Mouse (Mus musculus): ENCODE data around the gene Cpe. TPM values are rescaled to one million over a fixed set of nuclear protein-coding genes. Genes with fewer than 3 reads are reported as not detected.

Cpe gene
- polyA plus RNA-seq, 1 experiment from 2014 or later = 81.6 TPM

DNA sequence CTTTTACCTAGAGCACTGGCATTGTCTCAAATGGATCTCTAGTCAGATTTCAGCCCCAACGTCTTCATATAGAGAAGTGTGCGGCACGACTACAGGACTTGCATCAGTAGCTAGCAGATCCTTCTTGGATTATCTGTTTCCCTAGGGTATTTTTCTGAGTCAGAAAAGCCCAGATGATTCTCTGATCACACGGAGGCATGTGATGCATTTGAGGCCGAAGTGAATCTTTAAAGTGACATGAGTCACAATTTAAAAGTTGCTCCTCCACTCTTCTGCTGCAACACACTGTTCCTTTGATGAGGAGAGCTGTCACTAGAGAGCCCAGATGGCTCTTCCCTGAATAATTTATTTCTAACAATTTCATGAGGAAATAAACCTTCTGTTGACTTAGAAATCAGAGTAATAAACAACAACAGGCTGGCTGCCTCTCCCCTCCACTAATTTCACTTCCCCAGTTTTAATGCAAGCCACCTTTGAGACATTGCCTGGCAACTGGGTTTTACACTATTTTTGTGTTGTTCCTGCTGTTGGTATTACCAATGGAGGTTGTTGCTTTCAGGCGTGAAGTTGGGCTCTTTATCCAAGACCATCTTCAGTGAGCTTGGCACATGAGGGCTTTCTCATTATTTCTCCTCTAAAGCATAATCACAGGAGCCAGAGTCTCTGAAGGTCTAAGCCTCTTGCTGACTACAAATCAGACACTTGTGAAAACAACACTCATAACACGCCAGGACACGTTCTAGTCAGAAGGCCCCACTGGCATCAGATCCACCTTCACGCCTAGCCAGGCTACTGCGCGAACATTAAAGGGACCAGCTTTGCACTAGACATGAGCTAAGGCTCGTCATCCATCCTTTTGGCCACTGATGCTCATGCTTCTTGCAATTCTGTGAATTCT, 48.5 kb downstream of the Cpe start:
- no peaks in the 10 kb centered on the region for H3K4me1 ChIP-seq
- H3K27ac ChIP-seq (replicated peaks) = no peak overlapping the region
- DNase-seq (ENCODE audit: low spot score) = no peak
- 87% methylated on average over 12 of the region's 12 CpGs for WGBS
- H3K36me3 ChIP-seq (replicated peaks) = no peaks in the 10 kb centered on the region
- no peak overlapping the region for H3K4me3 ChIP-seq
- no peaks in the 10 kb centered on the region for H3K9me3 ChIP-seq
- no peaks in the 10 kb centered on the region for H3K27me3 ChIP-seq (replicated peaks; ENCODE audit: low read depth, poor library complexity, severe bottlenecking)

DNA sequence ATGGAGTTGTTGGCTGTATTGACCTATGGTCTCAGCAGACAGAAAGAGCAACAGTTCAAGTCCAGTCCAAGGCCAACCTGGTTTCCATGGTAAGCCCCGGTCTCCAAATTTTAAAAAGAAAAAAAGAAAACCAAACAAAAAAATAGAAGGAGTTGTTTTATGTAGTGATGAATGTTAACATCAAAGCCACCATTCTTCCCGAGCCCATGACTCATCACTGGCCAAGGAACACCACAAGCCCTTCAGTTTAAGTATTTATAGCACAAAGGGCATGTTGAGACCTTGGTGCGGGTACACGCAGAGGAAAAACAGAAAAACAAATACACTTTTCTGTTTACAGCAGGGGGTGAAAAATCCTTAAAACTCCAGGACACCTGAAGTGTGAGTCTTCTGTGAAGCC, 49.5 kb downstream of the Cpe start:
- WGBS = 87% methylated on average over 4 of the region's 4 CpGs
- no peaks in the 10 kb centered on the region for H3K4me1 ChIP-seq

DNA sequence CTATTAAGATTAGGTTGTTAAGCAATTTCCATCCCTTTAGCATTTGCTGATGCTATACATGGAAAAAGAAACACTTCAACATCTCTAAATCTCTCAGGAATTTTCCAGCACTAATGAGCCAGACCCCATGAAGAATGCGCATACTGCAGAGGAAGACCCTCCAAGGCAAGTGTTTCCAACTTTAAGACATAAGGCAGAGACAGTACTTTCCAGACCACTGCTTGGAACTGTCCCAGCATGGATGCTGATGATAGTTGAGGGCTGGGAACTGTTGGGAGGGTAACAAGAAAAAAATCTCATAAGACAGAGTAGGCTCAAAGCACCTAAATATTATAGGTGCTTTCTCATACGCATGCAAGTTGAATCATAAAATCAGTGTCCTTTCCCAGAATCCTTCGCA, 50.1 kb downstream of the Cpe start:
- DNase-seq (ENCODE audit: low spot score) = no peak
- H3K4me1 ChIP-seq = no peaks in the 10 kb centered on the region
- 97% methylated on average over 3 of the region's 3 CpGs for WGBS

More for the DNA sequence above, 49.5 kb downstream of the Cpe start:
- Histone ChIP-seq H3K4me3 (no peak overlapping the region), H3K9me3 (no peaks in the 10 kb centered on the region), H3K36me3 (replicated peaks) (no peaks in the 10 kb centered on the region), H3K27me3 (replicated peaks; ENCODE audit: low read depth, poor library complexity, severe bottlenecking) (no peaks in the 10 kb centered on the region), H3K27ac (replicated peaks) (no peak overlapping the region)
- no peak for DNase-seq (ENCODE audit: low spot score)

DNA sequence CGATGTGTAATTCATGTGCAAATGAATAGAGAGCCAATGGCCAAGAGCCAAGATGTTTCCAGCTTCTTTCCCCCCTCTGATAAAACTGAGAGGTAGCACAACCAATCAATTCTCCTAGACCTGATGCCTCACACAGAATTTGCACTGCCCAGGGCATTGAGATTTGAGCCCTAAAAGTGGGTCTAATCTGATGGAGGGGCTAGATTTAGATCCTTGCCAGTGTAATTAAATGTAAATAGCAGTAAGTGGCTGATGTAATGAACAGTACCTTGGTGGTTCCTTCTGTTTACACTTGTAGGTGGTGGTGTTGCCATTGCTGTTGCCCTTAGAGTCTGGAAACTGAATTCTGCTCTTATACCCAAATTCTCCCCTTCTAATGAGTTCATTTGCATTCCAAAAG, 52.3 kb downstream of the Cpe start:
- no peak overlapping the region for H3K27ac ChIP-seq (replicated peaks)
- H3K4me3 ChIP-seq = no peak overlapping the region
- H3K9me3 ChIP-seq = no peaks in the 10 kb centered on the region
- H3K36me3 ChIP-seq (replicated peaks) = no peaks in the 10 kb centered on the region
- DNase-seq (ENCODE audit: low spot score) = no peak
- no peaks in the 10 kb centered on the region for H3K27me3 ChIP-seq (replicated peaks; ENCODE audit: low read depth, poor library complexity, severe bottlenecking)
- 93% methylated on average over 1 of the region's 1 CpGs for WGBS
- no peaks in the 10 kb centered on the region for H3K4me1 ChIP-seq

More for the DNA sequence above, 50.1 kb downstream of the Cpe start:
- Histone ChIP-seq H3K36me3 (replicated peaks) (no peaks in the 10 kb centered on the region), H3K27me3 (replicated peaks; ENCODE audit: low read depth, poor library complexity, severe bottlenecking) (no peaks in the 10 kb centered on the region), H3K4me3 (no peak overlapping the region), H3K27ac (replicated peaks) (no peak overlapping the region), H3K9me3 (no peaks in the 10 kb centered on the region)

DNA sequence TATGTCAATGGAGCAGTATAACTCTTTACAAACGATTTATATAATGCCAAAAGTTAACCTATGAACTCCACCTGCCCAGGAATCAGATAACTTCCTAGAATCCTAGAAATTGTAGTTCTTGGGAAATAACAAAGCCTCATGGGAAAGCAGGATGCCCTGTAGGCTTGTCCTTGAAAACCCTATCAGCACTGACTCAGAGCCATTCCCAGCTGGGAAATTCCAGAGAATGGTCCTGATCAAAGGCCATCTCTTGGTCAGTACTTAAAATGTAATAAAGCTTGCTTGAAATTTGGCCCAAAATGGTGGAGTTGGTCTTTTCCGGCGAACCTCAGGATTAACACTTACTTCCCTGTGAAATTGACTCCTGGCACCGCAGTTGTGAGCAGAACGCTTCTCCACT, 53.2 kb downstream of the Cpe start:
- 90% methylated on average over 5 of the region's 5 CpGs for WGBS
- no peak for DNase-seq (ENCODE audit: low spot score)
- Histone ChIP-seq H3K4me3 (no peak overlapping the region), H3K4me1 (no peaks in the 10 kb centered on the region), H3K27me3 (replicated peaks; ENCODE audit: low read depth, poor library complexity, severe bottlenecking) (no peaks in the 10 kb centered on the region), H3K27ac (replicated peaks) (no peak overlapping the region), H3K36me3 (replicated peaks) (no peaks in the 10 kb centered on the region), H3K9me3 (no peaks in the 10 kb centered on the region)

DNA sequence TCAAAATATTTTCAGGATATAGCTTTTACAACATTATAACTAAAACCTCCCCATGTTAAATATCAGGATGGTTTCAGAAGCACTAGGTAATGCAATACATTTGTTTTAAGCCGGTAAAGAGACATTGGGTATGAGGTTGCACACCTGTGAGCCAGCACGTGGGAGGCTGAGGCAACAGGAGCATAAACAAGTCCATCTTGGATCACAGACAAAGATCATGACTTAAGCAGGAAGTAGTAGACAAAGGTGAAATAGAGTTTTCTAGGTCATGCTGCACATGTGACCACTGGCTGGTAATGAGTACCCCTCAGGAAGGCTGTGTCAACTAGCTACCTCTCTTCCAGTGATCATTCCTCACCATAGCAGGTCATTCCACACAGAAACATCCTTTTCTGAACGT, 58.0 kb downstream of the Cpe start:
- no peak overlapping the region for H3K27ac ChIP-seq (replicated peaks)
- H3K4me1 ChIP-seq = no peaks in the 10 kb centered on the region
- 87% methylated on average over 3 of the region's 3 CpGs for WGBS
- H3K36me3 ChIP-seq (replicated peaks) = no peaks in the 10 kb centered on the region
- H3K9me3 ChIP-seq = no peaks in the 10 kb centered on the region
- no peaks in the 10 kb centered on the region for H3K27me3 ChIP-seq (replicated peaks; ENCODE audit: low read depth, poor library complexity, severe bottlenecking)
- no peak for DNase-seq (ENCODE audit: low spot score)
- no peak overlapping the region for H3K4me3 ChIP-seq

DNA sequence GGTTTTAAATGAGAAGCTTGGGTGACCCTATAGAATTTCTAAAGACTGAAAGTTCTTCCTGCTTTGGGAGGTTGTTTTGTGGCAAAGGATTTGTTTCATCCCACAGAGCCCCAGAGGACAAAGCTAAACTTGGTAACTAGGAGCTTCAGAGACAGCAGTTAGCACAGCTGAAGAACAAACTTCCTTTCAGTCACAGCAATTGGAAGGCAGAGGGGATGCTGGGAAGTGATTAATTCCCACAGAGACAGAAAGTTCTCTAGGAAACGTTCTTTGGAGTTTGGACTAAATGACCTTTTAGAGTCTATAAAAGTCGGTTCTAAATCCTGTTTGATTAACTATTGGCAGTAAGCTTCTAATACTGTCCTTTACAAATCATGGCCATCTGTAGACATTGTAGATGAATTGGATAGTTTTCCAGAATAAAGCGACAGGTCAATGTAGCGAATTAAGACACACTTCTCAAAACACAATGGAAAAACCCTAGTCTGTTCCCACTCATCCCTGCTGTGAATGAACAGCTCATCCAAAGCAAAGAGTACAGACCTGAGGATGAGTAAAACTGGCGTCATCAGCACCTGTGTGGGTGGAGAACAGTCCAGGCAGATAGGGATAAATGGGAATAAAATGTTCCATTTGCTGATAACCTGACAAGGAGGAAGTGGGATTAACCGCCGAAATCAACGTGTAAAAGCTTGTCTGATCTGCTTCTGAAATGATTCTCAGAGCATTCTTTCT, 58.6 kb downstream of the Cpe start:
- no peaks in the 10 kb centered on the region for H3K9me3 ChIP-seq
- no peak for DNase-seq (ENCODE audit: low spot score)
- WGBS = 81% methylated on average over 8 of the region's 8 CpGs

DNA sequence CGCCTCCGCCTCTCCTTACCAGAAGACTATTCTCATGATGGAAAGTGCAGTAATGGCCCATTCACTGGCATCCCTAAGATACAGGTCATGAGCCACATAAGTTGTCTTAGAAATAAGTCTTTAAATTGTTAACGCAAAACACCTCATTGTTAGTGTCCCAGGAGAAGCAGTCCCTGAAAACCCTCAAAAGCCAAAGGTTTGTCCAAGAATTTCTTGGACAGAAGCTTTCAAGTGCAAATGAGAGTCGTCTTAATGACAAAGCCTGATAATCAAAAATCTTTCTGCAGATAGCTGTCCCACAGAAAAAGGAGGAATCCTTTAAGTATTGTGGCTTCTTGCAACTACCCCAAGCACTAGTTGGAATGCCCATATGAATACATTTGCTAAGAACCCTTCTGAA, 60.7 kb downstream of the Cpe start:
- Histone ChIP-seq H3K36me3 (replicated peaks) (no peaks in the 10 kb centered on the region; the same call in 1 of the 2 replicates), H3K27ac (replicated peaks) (no peak overlapping the region), H3K4me3 (no peak overlapping the region), H3K4me1 (peaks cover 4% of the 10 kb centered on the region; the same call in 1 of the 2 replicates), H3K9me3 (no peaks in the 10 kb centered on the region), H3K27me3 (replicated peaks; ENCODE audit: low read depth, poor library complexity, severe bottlenecking) (no peaks in the 10 kb centered on the region)
- DNase-seq (ENCODE audit: low spot score) = no peak
- 87% methylated on average over 4 of the region's 4 CpGs for WGBS

More for the DNA sequence above, 58.6 kb downstream of the Cpe start:
- Histone ChIP-seq H3K4me1 (peaks cover 1% of the 10 kb centered on the region; the same call in 1 of the 2 replicates), H3K36me3 (replicated peaks) (no peaks in the 10 kb centered on the region), H3K27ac (replicated peaks) (no peak overlapping the region), H3K4me3 (no peak overlapping the region), H3K27me3 (replicated peaks; ENCODE audit: low read depth, poor library complexity, severe bottlenecking) (no peaks in the 10 kb centered on the region)

DNA sequence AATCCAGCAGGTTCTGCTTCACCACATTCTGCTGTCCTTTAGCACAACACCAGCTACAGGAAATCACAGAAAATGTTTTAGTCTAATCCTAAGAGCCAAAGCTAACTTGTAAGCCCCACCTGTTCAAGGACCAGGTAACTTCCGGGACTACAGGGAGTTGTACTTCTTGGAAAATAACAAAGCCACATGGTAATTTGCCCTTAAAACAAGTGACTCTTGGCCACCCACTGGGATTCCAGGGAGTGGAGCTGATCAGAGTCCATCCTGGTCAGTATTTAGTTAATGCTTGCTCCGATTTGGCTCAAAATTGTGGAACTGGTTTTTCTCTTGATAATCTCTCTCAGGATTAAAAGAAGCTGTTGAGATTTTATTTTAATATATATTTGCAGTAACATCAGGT, 61.1 kb downstream of the Cpe start:
- 77% methylated on average over 2 of the region's 2 CpGs for WGBS
- no peak for DNase-seq (ENCODE audit: low spot score)

DNA sequence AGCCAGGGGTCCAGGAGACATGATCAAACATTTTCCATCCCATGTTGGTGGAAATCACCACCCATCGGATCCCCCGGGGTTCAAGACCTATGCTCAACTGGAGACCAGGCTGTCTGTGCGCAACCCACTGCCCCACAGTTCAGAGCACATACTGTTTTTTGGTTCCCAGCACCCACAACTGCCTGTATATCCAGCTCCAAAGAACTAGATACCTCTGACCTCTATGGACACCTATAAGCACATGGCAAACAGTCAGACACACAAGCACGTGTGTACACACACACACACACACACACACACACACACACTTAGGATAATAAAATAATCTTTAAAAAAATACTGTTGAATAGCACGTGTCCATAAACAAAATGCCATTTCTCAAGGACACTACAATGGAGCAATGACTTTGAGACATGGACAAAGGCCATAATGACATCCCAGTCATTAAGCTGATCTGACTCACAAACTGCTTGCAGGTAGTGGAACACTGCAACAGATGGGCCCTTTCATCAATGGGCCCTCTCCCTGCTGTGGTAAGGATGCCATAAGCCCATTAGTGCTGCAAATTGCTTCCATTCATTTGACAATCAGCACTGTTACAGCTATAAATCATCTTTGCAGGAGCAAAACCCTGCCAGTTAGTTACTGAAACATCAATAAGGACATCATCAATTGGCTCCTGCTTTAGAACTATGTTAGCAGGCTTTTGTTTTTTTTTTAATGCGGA, 63.7 kb downstream of the Cpe start:
- no peak overlapping the region for H3K27ac ChIP-seq (replicated peaks)
- H3K4me3 ChIP-seq = no peak overlapping the region
- no peak for DNase-seq (ENCODE audit: low spot score)
- WGBS = 89% methylated on average over 6 of the region's 6 CpGs
- H3K36me3 ChIP-seq (replicated peaks) = no peaks in the 10 kb centered on the region; the same call in 1 of the 2 replicates
- no peaks in the 10 kb centered on the region for H3K27me3 ChIP-seq (replicated peaks; ENCODE audit: low read depth, poor library complexity, severe bottlenecking)
- H3K4me1 ChIP-seq = peaks cover 4% of the 10 kb centered on the region; the same call in 1 of the 2 replicates
- H3K9me3 ChIP-seq = no peaks in the 10 kb centered on the region

More for the DNA sequence above, 61.1 kb downstream of the Cpe start:
- H3K4me1 ChIP-seq = peaks cover 4% of the 10 kb centered on the region; the same call in 1 of the 2 replicates
- no peak overlapping the region for H3K27ac ChIP-seq (replicated peaks)
- no peaks in the 10 kb centered on the region; the same call in 1 of the 2 replicates for H3K36me3 ChIP-seq (replicated peaks)
- no peaks in the 10 kb centered on the region for H3K9me3 ChIP-seq
- H3K27me3 ChIP-seq (replicated peaks; ENCODE audit: low read depth, poor library complexity, severe bottlenecking) = no peaks in the 10 kb centered on the region
- H3K4me3 ChIP-seq = no peak overlapping the region

DNA sequence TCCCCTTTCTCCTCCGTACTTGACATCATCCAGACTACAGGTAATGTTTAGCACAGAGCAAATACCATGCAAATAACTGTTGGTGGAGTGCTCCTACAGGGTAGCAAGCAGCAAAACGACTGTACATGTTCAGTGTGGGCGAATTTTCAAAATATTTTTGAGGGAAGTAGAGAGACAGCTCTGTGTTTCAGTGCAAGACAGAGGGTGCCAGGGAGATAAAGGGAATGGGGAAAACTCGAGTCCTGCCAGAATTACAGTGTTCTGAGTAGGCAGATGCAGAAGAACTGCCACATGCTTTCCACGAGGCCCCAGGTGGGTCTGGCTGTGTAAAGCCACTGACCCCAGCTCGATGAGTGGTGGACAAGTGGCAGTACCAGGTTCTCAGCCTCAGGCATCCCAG, 64.8 kb downstream of the Cpe start:
- Histone ChIP-seq H3K4me3 (no peak overlapping the region), H3K36me3 (replicated peaks) (no peaks in the 10 kb centered on the region; the same call in 1 of the 2 replicates), H3K27ac (replicated peaks) (no peak overlapping the region), H3K27me3 (replicated peaks; ENCODE audit: low read depth, poor library complexity, severe bottlenecking) (no peaks in the 10 kb centered on the region), H3K9me3 (no peaks in the 10 kb centered on the region), H3K4me1 (peaks cover 4% of the 10 kb centered on the region; the same call in 1 of the 2 replicates)
- WGBS = 89% methylated on average over 6 of the region's 6 CpGs
- DNase-seq (ENCODE audit: low spot score) = no peak

DNA sequence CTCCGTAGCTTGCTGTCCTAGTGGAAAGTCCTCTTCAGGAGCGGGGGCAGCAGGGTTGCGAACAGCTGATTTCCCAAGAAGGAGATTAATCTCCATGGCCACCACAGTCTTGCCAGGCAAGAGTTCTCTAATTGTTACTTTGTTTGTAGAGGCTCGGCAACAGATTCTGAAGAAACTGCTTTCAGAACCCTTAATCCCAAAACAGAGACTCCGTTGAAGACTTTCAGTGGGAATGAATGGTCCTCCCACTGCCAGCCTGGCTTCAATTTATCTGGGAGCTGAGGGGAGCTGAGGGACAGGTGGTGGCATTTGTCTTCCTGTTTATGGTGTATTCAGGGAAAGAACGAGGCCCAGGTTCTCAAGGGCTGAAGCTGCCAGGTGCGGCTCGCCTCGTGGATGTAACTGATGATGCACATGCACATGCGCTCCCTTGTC, 68.2 kb downstream of the Cpe start:
- Histone ChIP-seq H3K4me1 (peaks cover 4% of the 10 kb centered on the region; the same call in 1 of the 2 replicates), H3K27me3 (replicated peaks; ENCODE audit: low read depth, poor library complexity, severe bottlenecking) (no peaks in the 10 kb centered on the region), H3K27ac (replicated peaks) (no peak overlapping the region), H3K9me3 (no peaks in the 10 kb centered on the region), H3K36me3 (replicated peaks) (no peaks in the 10 kb centered on the region; the same call in 1 of the 2 replicates), H3K4me3 (no peak overlapping the region)
- DNase-seq (ENCODE audit: low spot score) = no peak
- WGBS = 61% methylated on average over 10 of the region's 10 CpGs

Measured in embryonic facial prominence, embryonic 10.5 days (tissue).